Mouse (Mus musculus): Measurements from ENCODE around the gene Ttc8.

DNA sequence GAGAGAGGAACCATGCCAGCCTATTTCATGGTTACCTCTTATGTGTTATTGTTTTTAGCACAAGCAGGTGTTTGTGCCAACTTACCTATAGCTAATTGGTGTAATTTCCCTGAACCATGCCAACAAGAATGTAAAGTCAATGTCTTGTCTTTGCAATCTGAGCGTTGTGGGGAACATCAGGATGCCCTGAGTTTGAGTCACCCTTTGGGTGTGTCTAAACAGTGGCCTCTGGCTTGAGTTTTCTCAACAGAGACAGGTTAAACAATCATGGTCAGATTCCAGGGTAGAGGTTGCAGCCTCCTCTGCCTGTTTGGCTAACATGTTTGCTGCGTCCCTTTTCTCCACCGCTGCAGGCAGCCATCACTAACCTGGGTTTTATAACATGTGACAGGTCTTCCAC, 74.0 kb downstream of the Ttc8 start:
- TF ChIP-seq CTCF (IDR thresholded peaks at IDR 0.05; ENCODE audit: control insufficient read depth, insufficient read depth, insufficient replicate concordance, low read depth, low read length): no peak
- TF ChIP-seq POLR2A (IDR thresholded peaks at IDR 0.05; ENCODE audit: control insufficient read depth, low read depth, low read length): no peak

All from testis, adult 2 months (tissue).